Mouse (Mus musculus) cerebellum, adult 2 months (tissue): Measurements from ENCODE around the gene Abcb4.

Experiments used
- CTCF ChIP-seq: fragments of 200-500 bp; IDR thresholded peaks from 2 replicates; pipeline ENCODE4 v1.5.1; 2011; ENCODE audit warnings: low read depth, mild to moderate bottlenecking, control low read depth, low read length, moderate library complexity, borderline replicate concordance; ENCODE audit not compliant: insufficient read depth
- POLR2A ChIP-seq: fragments of 200-500 bp; IDR thresholded peaks from 2 replicates; pipeline ENCODE4 v1.6.1; 2011; ENCODE audit warnings: low read length, control low read depth, borderline replicate concordance; ENCODE audit not compliant: insufficient read depth

GRCm38 (mm10) chr5:8964487-8964886, 71.0 kb downstream of the Abcb4 start:
- TF ChIP-seq CTCF: no peak
- no peak for TF ChIP-seq POLR2A
